Mouse (Mus musculus) liver, embryonic 14.5 days (tissue): Measurements from ENCODE around the gene Lipe. TPM values are rescaled to one million over a fixed set of nuclear protein-coding genes. Genes with fewer than 3 reads are reported as not detected.

Source experiments
- ATAC-seq: fragments of 200-750 bp; cut with Nextera tagmentation; 2 replicates; pipeline ENCODE4 v1.8.0; 2017; ENCODE audit warnings: moderate number of reproducible peaks, mild to moderate bottlenecking, moderate library complexity; ENCODE audit not compliant: insufficient read depth
- DNase-seq, 3 experiments: peaks; one replicate each; pipeline ENCODE4 v3.0.0-alpha.2; 2012 to 2013; ENCODE audit warnings: low read depth in 3 of 3, low spot score in 3 of 3
- H3K27ac ChIP-seq: fragments of 300-500 bp; sonication (generic); 2 replicates; pipeline ENCODE4 v1.5.1; 2014; ENCODE audit warnings: moderate library complexity, mild to moderate bottlenecking, control low read depth, inconsistent platforms
- H3K27me3 ChIP-seq: fragments of 300-500 bp; sonication (generic); 2 replicates; pipeline ENCODE4 v1.6.1; 2014; ENCODE audit warnings: mild to moderate bottlenecking, low read length, moderate library complexity; ENCODE audit not compliant: control insufficient read depth, insufficient read depth
- H3K36me3 ChIP-seq: fragments of 300-500 bp; sonication (generic); replicated peaks from 2 replicates; pipeline ENCODE4 v1.6.1; 2014; ENCODE audit warnings: low read depth; ENCODE audit not compliant: control insufficient read depth, insufficient read depth
- H3K4me1 ChIP-seq, 2 experiments: fragments of 200-500 bp in 1 of 2; fragments of 300-500 bp in 1 of 2; sonication (generic) in 1 of 2; replicated peaks; 2 replicates each; pipeline ENCODE4 v1.6.1; 2012 to 2014; ENCODE audit warnings: antibody characterized with exemption in 1 of 2, inconsistent platforms in 1 of 2, low read length in 1 of 2; ENCODE audit not compliant: control insufficient read depth in 2 of 2, insufficient read depth in 2 of 2
- H3K4me2 ChIP-seq: fragments of 300-500 bp; sonication (generic); 2 replicates; pipeline ENCODE4 v1.6.1; 2014; ENCODE audit warnings: low read depth, mild to moderate bottlenecking, control low read depth, moderate library complexity
- H3K4me3 ChIP-seq, 2 experiments: fragments of 200-500 bp in 1 of 2; fragments of 300-500 bp in 1 of 2; sonication (generic) in 1 of 2; 2 replicates each; pipeline ENCODE4 v1.5.1; 2012 to 2014; ENCODE audit warnings: low read depth in 2 of 2, low read length in 2 of 2, mild to moderate bottlenecking in 2 of 2, control low read depth in 1 of 2, inconsistent platforms in 1 of 2, moderate library complexity in 1 of 2; ENCODE audit not compliant: insufficient read depth in 1 of 2
- H3K9ac ChIP-seq: fragments of 300-500 bp; sonication (generic); replicated peaks from 2 replicates; pipeline ENCODE4 v1.6.1; 2014; ENCODE audit warnings: mild to moderate bottlenecking, control low read depth, moderate library complexity
- H3K9me3 ChIP-seq: fragments of 300-500 bp; sonication (generic); 2 replicates; pipeline ENCODE4 v1.6.1; 2016; ENCODE audit warnings: low read length, mixed read lengths; ENCODE audit not compliant: control insufficient read depth
- CTCF ChIP-seq: IDR thresholded peaks from 2 replicates; pipeline ENCODE4 v1.5.1; 2016; ENCODE audit warnings: antibody characterized with exemption, low read depth, control low read depth
- EP300 ChIP-seq: IDR thresholded peaks from 2 replicates; pipeline ENCODE4 v1.6.1; 2016; ENCODE audit warnings: antibody characterized with exemption, low read depth
- WGBS: fragments of 180-500 bp; shearing (Covaris S2); extraction: QIAGEN DNeasy Blood & Tissue Kit; methylation state at CpG from one replicate; pipeline ENCODE4 v1.1.7; 2014; ENCODE audit not compliant: insufficient replicate concordance; 5-methylcytosine and 5-hydroxymethylcytosine counted together
- polyA plus RNA-seq, 2 experiments: library from polyadenylated mRNA; depleted of rRNA in 1 of 2; stranded (reverse) in 1 of 2; unstranded in 1 of 2; fragments of >200 nt; fragmentation: Nextera tagmentation in 1 of 2; extraction: Ambion mirVana in 1 of 2; gene quantifications; 2 replicates each; pipeline versions ENCODE4 v1.2.1 to v1.2.3; 2012 to 2014

Lipe gene
- polyA plus RNA-seq, 2 experiments = 0.72 to 2.3 TPM

GRCm38 (mm10) chr7:25363151-25363550 is 35.4 kb downstream of the Lipe start:
- Histone ChIP-seq H3K36me3 (no peaks in the 10 kb centered on the region), H3K27ac (no peak overlapping the region), H3K27me3 (peaks cover 15% of the 10 kb centered on the region), H3K4me3 (no peak overlapping the region), H3K9me3 (no peaks in the 10 kb centered on the region), H3K4me1 (no peaks in the 10 kb centered on the region), H3K9ac (no peak overlapping the region), H3K4me2 (no peak overlapping the region)
- DNase-seq (no peak), ATAC-seq (no peak)
- 76% methylated on average over 19 of the region's 19 CpGs for WGBS
- TF ChIP-seq CTCF (peak; percentile 55), EP300 (no peak)

DNA sequence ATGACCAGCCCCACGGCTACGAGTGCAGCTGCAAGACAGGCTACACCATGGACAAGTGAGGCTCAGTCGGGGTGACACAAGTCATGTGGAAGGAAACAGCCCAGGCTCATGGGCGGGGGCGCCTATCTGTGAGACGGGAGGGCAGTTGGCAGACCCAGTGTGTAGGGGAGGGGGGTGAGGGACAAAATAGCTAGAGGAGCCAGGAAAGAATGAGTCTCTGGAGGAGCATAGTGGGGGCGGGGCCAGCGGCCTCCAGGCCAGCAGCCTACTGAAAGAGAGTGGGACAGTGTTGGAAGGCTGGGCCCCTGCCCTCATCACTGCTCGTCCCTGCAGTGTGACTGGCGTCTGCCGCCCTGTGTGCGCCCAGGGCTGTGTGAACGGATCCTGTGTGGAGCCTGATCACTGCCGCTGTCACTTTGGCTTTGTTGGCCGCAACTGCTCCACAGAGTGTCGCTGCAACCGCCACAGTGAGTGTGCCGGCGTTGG is 39.7 kb downstream of the Lipe start:
- 75% methylated on average over 19 of the region's 19 CpGs for WGBS
- H3K36me3 ChIP-seq = no peaks in the 10 kb centered on the region
- no peak overlapping the region for H3K4me3 ChIP-seq
- H3K4me2 ChIP-seq = no peak overlapping the region
- H3K27ac ChIP-seq = no peak overlapping the region
- H3K9ac ChIP-seq = no peak overlapping the region
- ATAC-seq (no peak), DNase-seq (no peak)
- H3K27me3 ChIP-seq = no peaks in the 10 kb centered on the region
- no peaks in the 10 kb centered on the region for H3K9me3 ChIP-seq
- H3K4me1 ChIP-seq = no peaks in the 10 kb centered on the region
- TF ChIP-seq CTCF (no peak), EP300 (no peak)

GRCm38 (mm10) chr7:25348861-25349260 is 49.6 kb downstream of the Lipe start:
- no peak for TF ChIP-seq CTCF
- no peak for ATAC-seq
- Histone ChIP-seq H3K9me3 (no peaks in the 10 kb centered on the region), H3K27me3 (no peaks in the 10 kb centered on the region), H3K4me2 (no peak overlapping the region), H3K4me1 (no peaks in the 10 kb centered on the region), H3K27ac (no peak overlapping the region), H3K9ac (no peak overlapping the region), H3K4me3 (no peak overlapping the region), H3K36me3 (no peaks in the 10 kb centered on the region)
- no peak for DNase-seq
- 72% methylated on average over 8 of the region's 8 CpGs for WGBS

DNA sequence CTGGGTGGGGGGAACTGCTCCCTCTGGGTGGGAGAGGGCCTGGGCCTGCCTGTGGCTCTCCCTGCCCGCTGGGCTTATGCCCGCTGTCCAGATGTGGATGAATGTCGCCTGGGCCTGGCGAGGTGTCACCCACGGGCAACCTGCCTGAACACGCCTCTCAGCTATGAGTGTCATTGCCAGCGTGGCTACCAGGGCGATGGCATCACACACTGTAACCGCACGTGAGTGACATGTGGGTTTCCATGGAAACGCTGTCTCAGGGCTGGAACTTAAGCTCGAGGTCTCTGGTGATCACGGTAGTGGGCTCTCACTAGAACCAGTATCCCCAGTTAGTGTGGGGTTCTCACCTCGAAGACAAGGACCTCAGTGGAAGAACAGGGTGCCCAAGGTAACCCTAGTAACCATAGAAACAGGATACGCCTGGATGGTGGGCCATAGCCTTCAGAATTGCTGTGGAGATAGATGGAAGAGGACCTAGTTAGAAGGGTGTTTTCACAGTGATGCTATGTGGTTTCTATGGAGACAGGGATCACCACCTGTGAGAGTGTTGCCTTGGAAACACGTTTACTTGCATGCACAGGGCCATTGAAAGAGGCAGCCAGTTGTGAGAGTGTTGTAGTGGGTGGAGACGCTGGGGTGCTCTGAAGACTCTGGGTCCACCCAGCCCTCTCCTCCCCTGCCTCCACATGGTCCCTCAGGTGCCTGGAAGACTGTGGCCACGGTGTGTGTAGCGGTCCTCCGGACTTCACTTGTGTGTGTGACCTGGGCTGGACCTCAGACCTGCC is 57.3 kb downstream of the Lipe start:
- 68% methylated on average over 20 of the region's 20 CpGs for WGBS
- H3K27ac ChIP-seq = no peak overlapping the region
- H3K9me3 ChIP-seq = no peaks in the 10 kb centered on the region
- H3K4me2 ChIP-seq = no peak overlapping the region
- no peaks in the 10 kb centered on the region for H3K27me3 ChIP-seq
- no peaks in the 10 kb centered on the region for H3K36me3 ChIP-seq
- TF ChIP-seq CTCF (no peak), EP300 (no peak)
- DNase-seq (no peak), ATAC-seq (no peak)
- no peak overlapping the region for H3K9ac ChIP-seq
- H3K4me3 ChIP-seq = no peak overlapping the region
- no peaks in the 10 kb centered on the region for H3K4me1 ChIP-seq

DNA sequence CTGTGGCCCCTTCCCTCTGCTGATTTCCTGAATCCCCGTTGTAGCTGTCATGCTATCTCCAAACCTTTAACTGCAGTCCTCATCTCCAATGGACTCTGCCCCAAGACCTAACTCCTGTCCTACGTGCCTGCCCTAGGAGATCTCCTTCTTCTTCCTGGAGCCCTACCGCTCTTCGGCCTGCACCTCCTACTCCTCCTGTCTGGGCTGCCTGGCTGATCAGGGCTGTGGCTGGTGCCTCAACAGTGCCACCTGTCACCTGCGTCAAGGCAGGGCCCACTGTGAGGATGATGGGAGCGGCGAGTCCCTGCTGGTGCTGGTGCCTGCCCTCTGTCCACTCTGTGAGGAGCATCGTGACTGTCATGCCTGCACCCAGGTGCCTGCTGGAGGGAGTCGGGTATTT is 59.2 kb downstream of the Lipe start:
- TF ChIP-seq CTCF (no peak), EP300 (no peak)
- Histone ChIP-seq H3K4me2 (no peak overlapping the region), H3K9ac (no peak overlapping the region), H3K27ac (no peak overlapping the region), H3K4me1 (no peaks in the 10 kb centered on the region), H3K36me3 (no peaks in the 10 kb centered on the region), H3K4me3 (no peak overlapping the region), H3K9me3 (no peaks in the 10 kb centered on the region), H3K27me3 (no peaks in the 10 kb centered on the region)
- DNase-seq (no peak), ATAC-seq (no peak)
- WGBS = 71% methylated on average over 9 of the region's 9 CpGs
